Mouse (Mus musculus) ovary, adult 2 months (tissue): ENCODE data around the gene Ctsz. TPM values are rescaled to one million over a fixed set of nuclear protein-coding genes. Genes with fewer than 3 reads are reported as not detected.

ENCODE experiments used
- polyA plus RNA-seq: library from polyadenylated mRNA; depleted of rRNA; stranded (reverse); fragments of >200 nt; gene quantifications from 2 replicates; pipeline ENCODE4 v1.2.3, GENCODE M21; 2012; rRNA removed

Ctsz gene
- polyA plus RNA-seq, result 282 and 344 TPM in 2 replicates

GRCm38 (mm10) chr2:174438737-174439449, at the start of gene Ctsz:
TSS of gene Ctsz (minus strand) at chr2:174439039.

GRCm38 (mm10) chr2:174472818-174473549, 34.1 kb upstream of the Ctsz start, which contains the start of gene Prelid3b:
TSS of gene Prelid3b (minus strand) at chr2:174473081.

GRCm38 (mm10) chr2:174463789-174464523, 25.1 kb upstream of the Ctsz start, which contains the start of gene Atp5e:
TSS of gene Atp5e (minus strand) at chr2:174464105.

GRCm38 (mm10) chr2:174450353-174450752, 11.5 kb upstream of the Ctsz start, which contains the start of gene Tubb1:
TSS of gene Tubb1 (plus strand) at chr2:174450695.

GRCm38 (mm10) chr2:174415731-174416310, 23.0 kb downstream of the Ctsz start, which contains the start of gene Nelfcd:
TSS of gene Nelfcd (plus strand) at chr2:174415804.

Other genes with a start within 250 kb of the Ctsz start
- 1,071 and 1,198 TPM in 2 replicates for gene Gnas, start 154.7 kb downstream of the Ctsz start, polyA plus RNA-seq
- gene Gm20721, start 92.3 kb downstream of the Ctsz start, polyA plus RNA-seq, result 0.09 TPM in 1 of 2 replicates, not detected in the other
- 65.9 and 70.6 TPM in 2 replicates for gene Nelfcd, start 23.2 kb downstream of the Ctsz start, polyA plus RNA-seq
- 0.13 and 0.57 TPM in 2 replicates for gene Tubb1, start 11.7 kb upstream of the Ctsz start, polyA plus RNA-seq
- 192 and 350 TPM in 2 replicates for gene Atp5e, start 25.1 kb upstream of the Ctsz start, polyA plus RNA-seq
- gene Prelid3b, start 34.0 kb upstream of the Ctsz start, polyA plus RNA-seq, result 37.0 and 37.7 TPM in 2 replicates
- gene Zfp831, start 204.5 kb upstream of the Ctsz start, polyA plus RNA-seq, result 0.02 and 0.07 TPM in 2 replicates